Mouse (Mus musculus): Measurements from ENCODE around the gene Traf7. TPM values are rescaled to one million over a fixed set of nuclear protein-coding genes. Genes with fewer than 3 reads are reported as not detected.

Traf7 gene
- polyA plus RNA-seq, 1 experiment from 2014 or later, result 102 TPM

DNA sequence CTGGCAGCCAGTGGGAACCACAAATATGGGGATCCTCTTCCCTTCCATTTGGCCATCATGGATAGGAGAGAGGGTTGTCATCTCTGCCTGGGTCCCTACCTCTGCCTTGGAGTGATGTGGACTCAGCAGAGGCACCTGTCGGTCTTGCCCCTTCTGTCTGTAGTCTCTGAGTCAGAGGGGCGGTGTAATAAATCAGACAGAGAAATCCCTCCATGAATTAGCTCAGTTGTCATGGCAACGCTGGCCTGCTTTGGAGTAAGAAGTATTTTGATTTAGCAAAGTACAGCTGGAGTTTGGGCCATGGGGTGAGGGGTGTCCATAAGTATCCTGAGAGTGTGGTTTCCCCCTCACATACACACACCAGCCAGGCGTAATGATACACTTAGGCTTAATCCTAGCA, 37.3 kb downstream of the Traf7 start:
- no peaks in the 10 kb centered on the region for H3K36me3 ChIP-seq (ENCODE audit: control insufficient read depth, insufficient read depth, low read length)
- H3K4me2 ChIP-seq (ENCODE audit: low read depth, severe bottlenecking), result no peak overlapping the region
- DNase-seq (ENCODE audit: low spot score) (no peak), ATAC-seq (ENCODE audit: insufficient number of reproducible peaks, low FRiP score, low TSS enrichment, low read depth) (no peak)
- peaks cover 9% of the 10 kb centered on the region for H3K27me3 ChIP-seq (ENCODE audit: control insufficient read depth, insufficient read depth, low read length)
- H3K9me3 ChIP-seq (ENCODE audit: control insufficient read depth, low read length), result no peaks in the 10 kb centered on the region
- no peak overlapping the region for H3K4me3 ChIP-seq (ENCODE audit: low read depth, low read length)
- H3K4me1 ChIP-seq (ENCODE audit: control insufficient read depth, insufficient read depth, low read length), result peaks cover 10% of the 10 kb centered on the region
- WGBS, result 85% methylated on average over 4 of the region's 4 CpGs
- no peak overlapping the region for H3K27ac ChIP-seq (replicated peaks; ENCODE audit: low read depth, low read length)
- no peak overlapping the region for H3K9ac ChIP-seq (ENCODE audit: low read length)

DNA sequence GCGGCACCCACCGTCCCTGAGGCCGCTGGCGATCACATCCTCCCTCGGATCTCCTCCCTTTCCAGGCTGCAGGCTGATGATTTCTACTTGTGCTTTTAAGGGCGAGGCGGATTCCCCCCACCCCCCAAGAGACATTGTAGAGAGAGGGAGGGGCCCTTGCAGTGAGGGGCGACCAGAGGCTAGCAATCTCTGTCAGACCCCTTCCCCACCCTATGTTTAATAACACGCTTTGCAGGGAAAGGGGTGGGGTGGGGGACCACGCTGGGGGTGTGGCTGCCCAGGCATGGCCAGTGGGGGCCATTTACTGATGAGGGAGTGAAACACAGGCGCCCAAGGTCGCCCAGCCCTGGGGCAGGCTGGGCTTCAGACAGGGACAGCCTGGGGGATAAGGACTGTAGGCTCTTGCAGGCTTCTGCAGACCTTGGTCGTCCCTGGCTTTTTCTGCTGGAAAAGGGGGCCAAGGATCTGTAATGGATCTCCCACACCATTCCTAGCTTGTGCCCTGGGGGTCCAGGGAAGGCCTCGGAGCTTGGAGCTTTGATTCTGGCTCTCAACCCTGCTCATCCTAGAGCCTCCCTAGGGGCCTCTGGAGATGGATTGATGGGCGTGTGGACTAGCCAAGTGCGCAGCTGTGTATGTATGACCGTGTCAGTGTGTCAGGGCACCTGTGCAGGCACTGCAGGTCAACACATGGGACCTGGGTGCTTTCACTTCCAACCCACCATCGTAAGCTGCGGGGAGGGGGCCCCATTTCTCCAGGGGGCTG, 38.3 kb downstream of the Traf7 start:
- Histone ChIP-seq H3K4me2 (ENCODE audit: low read depth, severe bottlenecking) (peak overlapping the region; percentile 80), H3K27ac (replicated peaks; ENCODE audit: low read depth, low read length) (no peak overlapping the region), H3K9me3 (ENCODE audit: control insufficient read depth, low read length) (no peaks in the 10 kb centered on the region), H3K4me1 (ENCODE audit: control insufficient read depth, insufficient read depth, low read length) (peaks cover 12% of the 10 kb centered on the region), H3K4me3 (ENCODE audit: low read depth, low read length) (peak overlapping the region; percentile 82), H3K9ac (ENCODE audit: low read length) (peak overlapping the region; percentile 78), H3K36me3 (ENCODE audit: control insufficient read depth, insufficient read depth, low read length) (no peaks in the 10 kb centered on the region), H3K27me3 (ENCODE audit: control insufficient read depth, insufficient read depth, low read length) (peaks cover 9% of the 10 kb centered on the region)
- 20% methylated on average over 19 of the region's 19 CpGs for WGBS
- peak; percentile 3; the same call in 1 of the 2 replicates for ATAC-seq (ENCODE audit: insufficient number of reproducible peaks, low FRiP score, low TSS enrichment, low read depth)
- no peak for DNase-seq (ENCODE audit: low spot score)

- peaks cover 9% of the 10 kb centered on the region for H3K27me3 ChIP-seq (ENCODE audit: control insufficient read depth, insufficient read depth, low read length)
- 1% methylated on average over 60 of the region's 81 CpGs for WGBS
- no peaks in the 10 kb centered on the region for H3K9me3 ChIP-seq (ENCODE audit: control insufficient read depth, low read length)
- H3K9ac ChIP-seq (ENCODE audit: low read length), result peak overlapping the region; percentile 78
- no peaks in the 10 kb centered on the region for H3K36me3 ChIP-seq (ENCODE audit: control insufficient read depth, insufficient read depth, low read length)
- no peak overlapping the region for H3K27ac ChIP-seq (replicated peaks; ENCODE audit: low read depth, low read length)
- H3K4me1 ChIP-seq (ENCODE audit: control insufficient read depth, insufficient read depth, low read length), result peaks cover 12% of the 10 kb centered on the region
- peak overlapping the region; percentile 80 for H3K4me2 ChIP-seq (ENCODE audit: low read depth, severe bottlenecking)
- peak overlapping the region; percentile 82 for H3K4me3 ChIP-seq (ENCODE audit: low read depth, low read length)
- peak; percentile 61 for DNase-seq (ENCODE audit: low spot score)
- ATAC-seq (ENCODE audit: insufficient number of reproducible peaks, low FRiP score, low TSS enrichment, low read depth), result peak; percentile 36
These were observed 39.0 kb downstream of the Traf7 start for GRCm38 (mm10) chr17:24488662-24489264.

GRCm38 (mm10) chr17:24488186-24488661, 39.5 kb downstream of the Traf7 start, which contains the start of gene Caskin1:
Caskin1 (plus strand) TSS chr17:24488601.
- ATAC-seq (ENCODE audit: insufficient number of reproducible peaks, low FRiP score, low TSS enrichment, low read depth) (peak; percentile 73), DNase-seq (ENCODE audit: low spot score) (peak; percentile 53)
- peak within 1 kb of the TSS; percentile 82 for H3K4me3 ChIP-seq (ENCODE audit: low read depth, low read length)
- no peaks in the 10 kb centered on the region for H3K9me3 ChIP-seq (ENCODE audit: control insufficient read depth, low read length)
- H3K36me3 ChIP-seq (ENCODE audit: control insufficient read depth, insufficient read depth, low read length), result no peaks in the 10 kb centered on the region
- peak within 1 kb of the TSS; percentile 78 for H3K9ac ChIP-seq (ENCODE audit: low read length)
- H3K27ac ChIP-seq (replicated peaks; ENCODE audit: low read depth, low read length), result no peak within 1 kb of the TSS
- peaks cover 12% of the 10 kb centered on the region for H3K4me1 ChIP-seq (ENCODE audit: control insufficient read depth, insufficient read depth, low read length)
- H3K27me3 ChIP-seq (ENCODE audit: control insufficient read depth, insufficient read depth, low read length), result peaks cover 9% of the 10 kb centered on the region
- WGBS, result under 1% methylated on average over 40 of the region's 45 CpGs
- H3K4me2 ChIP-seq (ENCODE audit: low read depth, severe bottlenecking), result peak within 1 kb of the TSS; percentile 80

GRCm38 (mm10) chr17:24485090-24485860, 42.5 kb downstream of the Traf7 start:
- no peak overlapping the region for H3K4me3 ChIP-seq (ENCODE audit: low read depth, low read length)
- H3K27ac ChIP-seq (replicated peaks; ENCODE audit: low read depth, low read length), result no peak overlapping the region
- DNase-seq (ENCODE audit: low spot score) (peak; percentile 55), ATAC-seq (ENCODE audit: insufficient number of reproducible peaks, low FRiP score, low TSS enrichment, low read depth) (no peak)
- peaks cover 9% of the 10 kb centered on the region for H3K27me3 ChIP-seq (ENCODE audit: control insufficient read depth, insufficient read depth, low read length)
- H3K9ac ChIP-seq (ENCODE audit: low read length), result no peak overlapping the region
- H3K9me3 ChIP-seq (ENCODE audit: control insufficient read depth, low read length), result no peaks in the 10 kb centered on the region
- H3K4me1 ChIP-seq (ENCODE audit: control insufficient read depth, insufficient read depth, low read length), result peaks cover 12% of the 10 kb centered on the region
- H3K4me2 ChIP-seq (ENCODE audit: low read depth, severe bottlenecking), result no peak overlapping the region
- 42% methylated on average over 11 of the region's 11 CpGs for WGBS
- no peaks in the 10 kb centered on the region for H3K36me3 ChIP-seq (ENCODE audit: control insufficient read depth, insufficient read depth, low read length)

- ATAC-seq (ENCODE audit: insufficient number of reproducible peaks, low FRiP score, low TSS enrichment, low read depth), result no peak
- H3K4me3 ChIP-seq (ENCODE audit: low read depth, low read length), result no peak overlapping the region
- H3K36me3 ChIP-seq (ENCODE audit: control insufficient read depth, insufficient read depth, low read length), result no peaks in the 10 kb centered on the region
- DNase-seq (ENCODE audit: low spot score), result no peak
- H3K9me3 ChIP-seq (ENCODE audit: control insufficient read depth, low read length), result no peaks in the 10 kb centered on the region
- no peak overlapping the region for H3K27ac ChIP-seq (replicated peaks; ENCODE audit: low read depth, low read length)
- peaks cover 8% of the 10 kb centered on the region; the same call in 1 of the 2 replicates for H3K4me1 ChIP-seq (ENCODE audit: control insufficient read depth, insufficient read depth, low read length)
- 91% methylated on average over 3 of the region's 3 CpGs for WGBS
- H3K9ac ChIP-seq (ENCODE audit: low read length), result no peak overlapping the region
- peaks cover 5% of the 10 kb centered on the region for H3K27me3 ChIP-seq (ENCODE audit: control insufficient read depth, insufficient read depth, low read length)
- H3K4me2 ChIP-seq (ENCODE audit: low read depth, severe bottlenecking), result no peak overlapping the region
These were observed 44.2 kb downstream of the Traf7 start for GRCm38 (mm10) chr17:24483495-24483894.

DNA sequence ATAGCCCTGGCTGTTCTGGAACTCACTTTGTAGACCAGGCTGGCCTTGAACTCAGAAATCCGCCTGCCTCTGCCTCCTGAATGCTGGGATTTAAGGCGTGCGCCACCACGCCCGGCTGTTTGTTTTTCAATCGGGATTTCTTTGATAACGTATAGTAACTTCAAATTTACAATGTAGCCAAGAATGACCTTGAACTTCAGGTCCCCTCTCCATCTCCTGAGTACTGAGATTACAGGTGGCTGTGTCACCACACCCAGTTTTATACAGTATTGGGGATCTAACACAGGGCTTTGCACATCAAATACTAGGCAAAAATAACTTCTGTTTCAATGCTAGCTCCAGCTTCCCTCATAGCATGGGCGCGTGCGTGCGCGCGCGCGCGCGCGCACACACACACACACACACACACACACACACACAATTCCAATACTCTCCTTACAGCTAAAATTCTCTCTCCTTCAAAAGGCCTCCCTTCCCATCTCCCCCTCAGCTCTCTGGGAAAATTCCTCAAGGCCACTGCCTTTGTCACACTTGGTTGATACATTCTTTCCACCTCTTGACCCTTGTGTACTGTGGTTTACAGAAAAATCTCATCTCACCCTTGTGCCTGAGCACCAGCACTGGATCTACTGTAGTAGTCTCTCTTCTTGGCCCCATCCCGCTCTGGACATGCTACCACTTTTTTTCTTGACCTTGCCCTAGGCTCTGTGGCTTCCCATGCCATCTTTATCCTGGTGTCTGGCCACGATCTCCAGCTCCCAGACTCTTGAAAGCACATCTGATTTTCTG, 46.5 kb downstream of the Traf7 start:
- Histone ChIP-seq H3K27me3 (ENCODE audit: control insufficient read depth, insufficient read depth, low read length) (no peaks in the 10 kb centered on the region), H3K4me1 (ENCODE audit: control insufficient read depth, insufficient read depth, low read length) (peaks cover 14% of the 10 kb centered on the region), H3K27ac (replicated peaks; ENCODE audit: low read depth, low read length) (no peak overlapping the region), H3K4me3 (ENCODE audit: low read depth, low read length) (no peak overlapping the region), H3K4me2 (ENCODE audit: low read depth, severe bottlenecking) (no peak overlapping the region), H3K9me3 (ENCODE audit: control insufficient read depth, low read length) (no peaks in the 10 kb centered on the region), H3K36me3 (ENCODE audit: control insufficient read depth, insufficient read depth, low read length) (peaks cover 8% of the 10 kb centered on the region; the same call in 1 of the 2 replicates), H3K9ac (ENCODE audit: low read length) (no peak overlapping the region)
- ATAC-seq (ENCODE audit: insufficient number of reproducible peaks, low FRiP score, low TSS enrichment, low read depth), result no peak
- 95% methylated on average over 20 of the region's 20 CpGs for WGBS
- DNase-seq (ENCODE audit: low spot score), result no peak
